Mouse (Mus musculus) brain, embryonic 14.5 days (tissue): Measurements from ENCODE around the gene Atg16l2.

Experiments used
- CTCF ChIP-seq: fragments of 200-500 bp; IDR thresholded peaks from 2 replicates; pipeline ENCODE4 v1.5.1; 2012; ENCODE audit warnings: inconsistent platforms, mild to moderate bottlenecking, moderate library complexity, borderline replicate concordance; ENCODE audit not compliant: insufficient read depth, insufficient read length; ENCODE audit errors: extremely low read depth
- POLR2A ChIP-seq: fragments of 200-500 bp; IDR thresholded peaks from 2 replicates; pipeline ENCODE4 v1.6.1; 2012; ENCODE audit warnings: mild to moderate bottlenecking, inconsistent platforms, borderline replicate concordance; ENCODE audit not compliant: poor library complexity, insufficient read depth, insufficient read length, severe bottlenecking; ENCODE audit errors: extremely low read depth

DNA sequence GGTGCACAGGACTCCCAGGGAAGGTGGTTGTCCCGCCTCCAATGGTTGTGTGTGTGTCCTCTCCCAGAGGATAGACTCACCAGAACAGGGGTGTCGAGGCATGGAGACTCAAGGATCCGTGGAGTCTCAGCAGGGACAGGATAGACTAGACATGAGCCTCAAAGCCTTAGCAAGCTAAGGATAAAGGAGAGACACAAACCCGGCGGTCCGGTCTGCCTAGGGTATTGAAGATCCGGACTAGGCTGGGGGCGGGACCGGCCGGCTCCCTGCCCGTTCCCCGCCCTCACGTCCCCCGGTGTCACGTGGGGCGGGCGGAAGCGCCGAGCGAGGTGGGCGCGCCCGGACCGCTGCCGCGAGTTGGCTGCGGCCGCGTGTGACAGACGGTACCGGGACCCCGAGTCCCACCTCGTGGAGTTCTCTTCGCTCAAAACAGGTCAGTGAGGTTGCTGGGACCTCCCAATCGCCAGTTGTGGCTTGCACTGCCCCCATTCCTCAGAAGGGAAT, 45.8 kb upstream of the Atg16l2 start, which contains the start of gene Arap1:
- 0 out of 2 replicates have a peak, but pooled peaks have one; percentile 8 for TF ChIP-seq POLR2A
- TF ChIP-seq CTCF = no peak
